Mouse (Mus musculus): ENCODE measurements around the gene Pfkm. TPM values are rescaled to one million over a fixed set of nuclear protein-coding genes. Genes with fewer than 3 reads are reported as not detected.

The Pfkm gene
- total and polyA plus RNA-seq, 3 experiments = 23.5 to 37.9 (median 29.6) TPM

DNA sequence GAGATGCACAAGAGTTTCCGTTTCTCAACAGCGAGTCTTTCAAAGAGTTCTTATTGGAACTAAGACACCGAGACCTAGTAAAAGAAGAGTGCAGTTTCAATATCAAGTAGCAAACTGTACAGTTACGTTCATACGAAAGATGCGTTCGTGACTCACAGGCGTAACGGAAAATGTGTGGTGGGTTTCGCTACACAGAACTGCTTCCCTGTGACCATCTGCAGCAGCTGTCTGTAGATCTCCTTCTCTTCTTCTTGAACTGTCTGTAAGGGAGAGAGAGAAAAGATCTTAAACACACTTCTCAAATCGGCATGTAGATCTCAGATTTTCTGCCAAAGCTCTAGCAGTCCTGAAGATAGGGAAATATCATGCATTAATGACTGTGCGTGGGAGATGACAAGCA is 25.8 kb upstream of the Pfkm start:
- Histone ChIP-seq H3K9ac (ENCODE audit: insufficient read depth, low read depth) (peak overlapping the region; percentile 21; the same call in 1 of the 2 replicates), H3K79me2 (replicated peaks; ENCODE audit: control insufficient read depth, extremely low read depth, insufficient read depth, poor library complexity, severe bottlenecking) (no peaks in the 10 kb centered on the region), H3K27me3 (replicated peaks) (no peaks in the 10 kb centered on the region), H3K36me3 (replicated peaks in 1 of 2; ENCODE audit: control insufficient read depth in 1 of 2, insufficient read depth in 1 of 2, low read length in 1 of 2) (peaks cover 70 to 89% of the 10 kb centered on the region in 2 experiments), H3K4me3 (replicated peaks in 1 of 3; ENCODE audit: low read depth in 2 of 3, low read length in 2 of 3, poor library complexity in 1 of 3) (no peak overlapping the region), H3K4me2 (ENCODE audit: insufficient read depth, low read depth, poor library complexity, severe bottlenecking) (peak overlapping the region; percentile 11; the same call in 1 of the 2 replicates), H3K4me1 (ENCODE audit: control insufficient read depth in 1 of 2, insufficient read depth in 2 of 2) (peaks cover 5 to 22% of the 10 kb centered on the region in 2 experiments; a peak in 3 of 4 replicates), H3K27ac (ENCODE audit: insufficient read depth, low read depth) (peak overlapping the region; percentile 21; the same call in 1 of the 2 replicates), H3K9me3 (replicated peaks; ENCODE audit: low read length) (no peaks in the 10 kb centered on the region)
- peak; percentile 80 for DNase-seq (ENCODE audit: extremely low read depth)
- dilution Hi-C loops (cut with MboI; ENCODE audit: extremely low pct_ligation_motif_present, extremely low pct_unique_long_range_greater_than_20kb, low sequenced_read_pairs) = no loop called here
- in situ Hi-C loops (cut with MboI; ENCODE audit: low pct_ligation_motif_present, low pct_unique_long_range_greater_than_20kb, low sequenced_read_pairs) = no loop called here
- TF ChIP-seq EP300 (IDR thresholded peaks at IDR 0.05; ENCODE audit: low read length) (peak; percentile 82), POLR2A (IDR thresholded peaks at IDR 0.05; ENCODE audit: low read depth, low read length) (no peak), MAFK (IDR thresholded peaks at IDR 0.05; ENCODE audit: insufficient replicate concordance, low read length) (no peak), SIN3A (IDR thresholded peaks at IDR 0.05; ENCODE audit: low read length) (peak; percentile 60), MYC (IDR thresholded peaks at IDR 0.05; ENCODE audit: low read depth, low read length) (0 out of 2 replicates have a peak, but pooled peaks have one; percentile 43), IRF4 (IDR thresholded peaks at IDR 0.05; ENCODE audit: low read depth, low read length) (peak; percentile 72), RCOR1 (conservative IDR thresholded peaks at IDR 0.05; ENCODE audit: low read depth, low read length) (no peak), BHLHE40 (IDR thresholded peaks at IDR 0.05; ENCODE audit: low read depth, low read length) (peak; percentile 86), JUN (IDR thresholded peaks at IDR 0.05; ENCODE audit: insufficient read depth, low read depth, low read length) (peak; percentile 14; the same call in 1 of the 2 replicates), ZC3H11A (IDR thresholded peaks at IDR 0.05; ENCODE audit: low read depth, low read length) (no peak), SMC3 (IDR thresholded peaks at IDR 0.05; ENCODE audit: low read depth, low read length) (no peak), ETS1 (conservative IDR thresholded peaks at IDR 0.05; ENCODE audit: low read depth, low read length) (peak; percentile 83), UBTF (IDR thresholded peaks at IDR 0.05; ENCODE audit: low read depth, low read length) (peak; percentile 97), PAX5 (IDR thresholded peaks at IDR 0.05; ENCODE audit: low read length) (no peak), HCFC1 (IDR thresholded peaks at IDR 0.05; ENCODE audit: low read depth, low read length) (no peak), CTCF (conservative IDR thresholded peaks at IDR 0.05 in 1 of 2, IDR thresholded peaks at IDR 0.05 in 1 of 2; ENCODE audit: low read depth in 2 of 2, low read length in 2 of 2) (no peak), KAT2A (IDR thresholded peaks at IDR 0.05; ENCODE audit: insufficient replicate concordance, low read length) (no peak), TBP (conservative IDR thresholded peaks at IDR 0.05; ENCODE audit: low read depth, low read length) (peak; percentile 97), JUND (conservative IDR thresholded peaks at IDR 0.05; ENCODE audit: low read depth, low read length) (no peak), TCF12 (IDR thresholded peaks at IDR 0.05; ENCODE audit: low read depth, low read length) (peak; percentile 28; the same call in 1 of the 2 replicates)

GRCm38 (mm10) chr15:98067492-98067891 is 24.9 kb upstream of the Pfkm start:
- Histone ChIP-seq H3K4me1 (ENCODE audit: control insufficient read depth in 1 of 2, insufficient read depth in 2 of 2) (peaks cover 5 to 22% of the 10 kb centered on the region in 2 experiments; a peak in 3 of 4 replicates), H3K36me3 (replicated peaks in 1 of 2; ENCODE audit: control insufficient read depth in 1 of 2, insufficient read depth in 1 of 2, low read length in 1 of 2) (peaks cover 68 to 90% of the 10 kb centered on the region in 2 experiments), H3K27me3 (replicated peaks) (no peaks in the 10 kb centered on the region), H3K4me2 (ENCODE audit: insufficient read depth, low read depth, poor library complexity, severe bottlenecking) (no peak overlapping the region), H3K9ac (ENCODE audit: insufficient read depth, low read depth) (no peak overlapping the region), H3K4me3 (replicated peaks in 1 of 3; ENCODE audit: low read depth in 2 of 3, low read length in 2 of 3, poor library complexity in 1 of 3) (no peak overlapping the region), H3K79me2 (replicated peaks; ENCODE audit: control insufficient read depth, extremely low read depth, insufficient read depth, poor library complexity, severe bottlenecking) (no peaks in the 10 kb centered on the region; the same call in 1 of the 2 replicates), H3K27ac (ENCODE audit: insufficient read depth, low read depth) (no peak overlapping the region), H3K9me3 (replicated peaks; ENCODE audit: low read length) (no peaks in the 10 kb centered on the region)
- dilution Hi-C loops (cut with MboI; ENCODE audit: extremely low pct_ligation_motif_present, extremely low pct_unique_long_range_greater_than_20kb, low sequenced_read_pairs) (no loop called here), in situ Hi-C loops (cut with MboI; ENCODE audit: low pct_ligation_motif_present, low pct_unique_long_range_greater_than_20kb, low sequenced_read_pairs) (no loop called here)
- TF ChIP-seq MAZ (IDR thresholded peaks at IDR 0.05; ENCODE audit: low read depth, low read length) (no peak), TBP (conservative IDR thresholded peaks at IDR 0.05; ENCODE audit: low read depth, low read length) (no peak), RAD21 (IDR thresholded peaks at IDR 0.05; ENCODE audit: low read depth, low read length) (no peak), HCFC1 (IDR thresholded peaks at IDR 0.05; ENCODE audit: low read depth, low read length) (no peak), ETS1 (conservative IDR thresholded peaks at IDR 0.05; ENCODE audit: low read depth, low read length) (no peak), SIN3A (IDR thresholded peaks at IDR 0.05; ENCODE audit: low read length) (no peak), USF2 (conservative IDR thresholded peaks at IDR 0.05; ENCODE audit: low read depth, low read length) (no peak), SMC3 (IDR thresholded peaks at IDR 0.05; ENCODE audit: low read depth, low read length) (no peak), NELFE (IDR thresholded peaks at IDR 0.05; ENCODE audit: low read depth, low read length) (no peak), BHLHE40 (IDR thresholded peaks at IDR 0.05; ENCODE audit: low read depth, low read length) (no peak), CHD1 (IDR thresholded peaks at IDR 0.05; ENCODE audit: low read depth, low read length) (no peak), MXI1 (IDR thresholded peaks at IDR 0.05; ENCODE audit: low read depth, low read length) (no peak), USF1 (IDR thresholded peaks at IDR 0.05; ENCODE audit: low read depth, low read length) (no peak), RCOR1 (conservative IDR thresholded peaks at IDR 0.05; ENCODE audit: low read depth, low read length) (no peak), ELF1 (IDR thresholded peaks at IDR 0.05; ENCODE audit: low read depth, low read length) (no peak), CTCF (conservative IDR thresholded peaks at IDR 0.05 in 1 of 2, IDR thresholded peaks at IDR 0.05 in 1 of 2; ENCODE audit: low read depth in 2 of 2, low read length in 2 of 2) (no peak)
- DNase-seq (ENCODE audit: extremely low read depth) = no peak

All from CH12.LX (cell line).